Mouse (Mus musculus) heart, embryonic 14.5 days (tissue): ENCODE results near the gene Lonp2. TPM values are rescaled to one million over a fixed set of nuclear protein-coding genes. Genes with fewer than 3 reads are reported as not detected.

ENCODE experiments used
- ATAC-seq: fragments of 200-750 bp; cut with Nextera tagmentation; 2 replicates; pipeline ENCODE4 v1.8.0; 2017; ENCODE audit warnings: low read depth, moderate TSS enrichment; ENCODE audit not compliant: insufficient number of reproducible peaks, insufficient read depth, low FRiP score
- H3K27ac ChIP-seq, 2 experiments: fragments of 200-500 bp in 1 of 2; fragments of 300-500 bp in 1 of 2; sonication (generic) in 1 of 2; replicated peaks in 1 of 2; 2 replicates each; pipeline ENCODE4 v1.5.1; 2012 to 2014; ENCODE audit warnings: low read depth in 2 of 2, low read length in 2 of 2, control low read depth in 1 of 2, mild to moderate bottlenecking in 1 of 2, mixed read lengths in 1 of 2; ENCODE audit not compliant: control insufficient read depth in 1 of 2, insufficient read depth in 1 of 2
- H3K27me3 ChIP-seq: fragments of 300-500 bp; sonication (generic); 2 replicates; pipeline ENCODE4 v1.6.1; 2014; ENCODE audit warnings: mild to moderate bottlenecking, low read length, control low read depth; ENCODE audit not compliant: control insufficient read depth, insufficient read depth
- H3K36me3 ChIP-seq: fragments of 300-500 bp; sonication (generic); 2 replicates; pipeline ENCODE4 v1.6.1; 2014; ENCODE audit warnings: mild to moderate bottlenecking, control low read depth, low read length, mixed read lengths; ENCODE audit not compliant: control insufficient read depth, insufficient read depth
- H3K4me1 ChIP-seq, 2 experiments: fragments of 200-500 bp in 1 of 2; fragments of 300-500 bp in 1 of 2; sonication (generic) in 1 of 2; 2 replicates each; pipeline ENCODE4 v1.6.1; 2012 to 2014; ENCODE audit warnings: low read length in 2 of 2, control low read depth in 1 of 2, mixed read lengths in 1 of 2; ENCODE audit not compliant: control insufficient read depth in 2 of 2, insufficient read depth in 2 of 2
- H3K4me2 ChIP-seq: fragments of 300-500 bp; sonication (generic); 2 replicates; pipeline ENCODE4 v1.6.1; 2014; ENCODE audit warnings: mild to moderate bottlenecking, low read length
- H3K4me3 ChIP-seq, 2 experiments: fragments of 200-500 bp in 1 of 2; fragments of 300-500 bp in 1 of 2; sonication (generic) in 1 of 2; 2 replicates each; pipeline ENCODE4 v1.5.1; 2012 to 2014; ENCODE audit warnings: low read length in 2 of 2, mild to moderate bottlenecking in 2 of 2, control low read depth in 1 of 2, low read depth in 1 of 2, moderate library complexity in 1 of 2; ENCODE audit not compliant: control insufficient read depth in 1 of 2, insufficient read depth in 1 of 2
- H3K9ac ChIP-seq: fragments of 300-500 bp; sonication (generic); 2 replicates; pipeline ENCODE4 v1.6.1; 2014; ENCODE audit warnings: mild to moderate bottlenecking, low read length
- H3K9me3 ChIP-seq: fragments of 300-500 bp; sonication (generic); 2 replicates; pipeline ENCODE4 v1.6.1; 2016; ENCODE audit warnings: low read length, control low read depth; ENCODE audit not compliant: control insufficient read depth
- WGBS: fragments of 180-500 bp; shearing (Covaris S2); extraction: QIAGEN DNeasy Blood & Tissue Kit; methylation state at CpG from one replicate; pipeline ENCODE4 v1.1.7; 2014; 5-methylcytosine and 5-hydroxymethylcytosine counted together
- polyA plus RNA-seq: library from polyadenylated mRNA; unstranded; fragments of >200 nt; fragmentation: Nextera tagmentation; extraction: Ambion mirVana; gene quantifications from 2 replicates; pipeline ENCODE4 v1.2.1, GENCODE M21; 2014

Gene Lonp2
- polyA plus RNA-seq, 1 experiment from 2014 or later: 58.9 TPM

DNA sequence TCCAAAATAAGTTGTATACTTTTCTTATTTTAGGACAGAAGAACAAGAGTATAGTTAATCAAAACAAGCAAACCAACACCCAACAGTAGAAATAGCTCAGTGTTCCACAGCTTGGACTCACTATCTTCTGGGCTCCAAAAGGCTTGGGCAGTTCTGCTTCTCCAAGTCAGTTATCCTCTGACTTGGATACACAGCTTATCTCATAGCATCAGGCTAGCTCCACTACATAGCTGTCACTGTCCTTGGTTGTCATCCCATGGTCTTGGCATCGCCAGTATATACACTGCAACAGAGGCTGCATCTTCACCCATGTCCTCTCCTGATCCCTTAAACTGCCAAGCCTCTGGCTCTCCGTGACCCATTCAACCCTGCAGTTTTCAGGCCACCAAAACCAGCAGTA lies 71.9 kb downstream of the Lonp2 start:
- no peak overlapping the region for H3K9ac ChIP-seq
- no peak overlapping the region for H3K27ac ChIP-seq
- WGBS: 92% methylated on average over 2 of the region's 2 CpGs
- H3K4me3 ChIP-seq: no peak overlapping the region
- no peak for ATAC-seq
- no peak overlapping the region for H3K4me2 ChIP-seq
- H3K9me3 ChIP-seq: no peaks in the 10 kb centered on the region
- peaks cover 17% of the 10 kb centered on the region; the same call in 1 of the 2 replicates for H3K36me3 ChIP-seq
- H3K27me3 ChIP-seq: no peaks in the 10 kb centered on the region
- peaks cover 0 to 5% of the 10 kb centered on the region in 2 experiments; a peak in 3 of 4 replicates for H3K4me1 ChIP-seq

DNA sequence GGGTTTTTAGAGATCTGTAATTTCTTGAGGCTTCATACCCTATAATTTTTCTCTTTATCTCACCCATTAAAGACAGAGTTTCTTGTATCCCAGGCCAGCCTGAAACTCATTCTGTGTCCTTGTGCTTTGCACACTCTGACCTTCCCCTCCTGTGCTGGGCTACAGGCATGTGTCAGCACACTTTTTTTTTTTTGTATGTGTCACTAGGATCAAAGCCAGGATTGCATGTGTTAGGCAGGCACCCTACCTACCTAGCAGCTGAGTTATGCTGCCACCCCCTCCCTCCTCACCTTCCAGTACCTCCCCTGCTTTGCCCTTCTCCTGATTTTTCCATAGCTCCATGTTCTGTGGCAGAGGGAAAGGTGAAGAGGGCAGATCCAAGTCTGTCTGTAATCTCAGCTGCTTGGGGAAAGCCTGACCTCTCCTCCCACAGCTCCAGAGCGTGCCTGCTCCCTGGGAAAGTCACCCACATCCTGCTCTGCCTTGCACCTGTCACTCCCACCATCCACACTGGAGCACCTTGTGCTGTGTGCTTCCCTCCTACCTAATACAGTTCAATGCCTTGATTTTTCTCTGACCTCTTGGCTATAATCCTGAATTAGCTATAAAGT lies 75.1 kb downstream of the Lonp2 start:
- H3K9me3 ChIP-seq: no peaks in the 10 kb centered on the region
- peaks cover 0 to 5% of the 10 kb centered on the region in 2 experiments for H3K4me1 ChIP-seq
- no peak overlapping the region for H3K9ac ChIP-seq
- no peaks in the 10 kb centered on the region for H3K27me3 ChIP-seq
- H3K27ac ChIP-seq: peak overlapping the region; percentile 6 to 61; a peak in 3 of 4 replicates
- ATAC-seq: peak; percentile 35; the same call in 1 of the 2 replicates
- H3K36me3 ChIP-seq: peaks cover 14% of the 10 kb centered on the region; the same call in 1 of the 2 replicates
- 28% methylated on average over 1 of the region's 1 CpGs for WGBS
- no peak overlapping the region for H3K4me2 ChIP-seq
- H3K4me3 ChIP-seq: no peak overlapping the region

DNA sequence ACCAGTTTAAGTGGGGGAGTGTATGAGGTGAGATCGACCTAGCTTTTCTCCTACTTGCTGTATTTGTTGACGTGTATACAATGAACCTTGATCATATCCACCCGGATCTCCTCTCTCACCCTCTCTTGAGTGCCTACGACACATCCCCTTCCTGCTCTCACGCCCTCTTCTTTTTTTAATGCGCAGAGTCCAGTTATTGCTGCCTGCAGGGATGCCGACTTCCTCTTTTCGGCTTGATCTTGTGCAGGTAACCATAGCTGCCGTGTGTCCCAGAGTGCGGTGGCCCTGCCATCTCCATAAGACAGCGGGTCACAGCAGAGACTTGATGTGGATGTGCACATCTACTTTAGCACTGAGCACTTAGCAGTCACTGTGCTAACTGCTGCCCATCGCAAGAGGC lies 75.6 kb downstream of the Lonp2 start:
- Histone ChIP-seq H3K36me3 (peaks cover 14% of the 10 kb centered on the region; the same call in 1 of the 2 replicates), H3K27me3 (no peaks in the 10 kb centered on the region), H3K4me3 (no peak overlapping the region), H3K4me1 (peaks cover 0 to 5% of the 10 kb centered on the region in 2 experiments), H3K9me3 (no peaks in the 10 kb centered on the region), H3K9ac (no peak overlapping the region), H3K27ac (no peak overlapping the region), H3K4me2 (no peak overlapping the region)
- no peak for ATAC-seq
- 84% methylated on average over 12 of the region's 12 CpGs for WGBS

DNA sequence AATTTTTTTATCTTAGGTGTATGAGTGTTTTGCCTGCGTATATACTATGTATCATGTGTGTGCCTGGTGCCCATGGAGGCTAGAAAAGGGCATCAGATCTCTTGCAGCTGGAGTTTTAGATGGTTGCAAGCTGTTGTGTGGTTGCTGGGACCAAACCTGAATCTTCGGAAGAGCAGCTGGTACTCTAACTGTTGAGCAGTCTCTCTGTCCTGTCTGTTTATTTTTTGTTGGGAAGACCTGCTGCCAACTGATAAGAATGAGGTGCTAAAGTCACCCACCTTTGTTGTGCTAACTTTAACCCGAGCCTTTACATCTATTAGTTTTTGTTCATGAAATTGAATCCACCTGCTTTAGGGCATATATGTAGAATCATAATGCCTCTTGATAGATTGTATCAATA lies 78.6 kb downstream of the Lonp2 start:
- Histone ChIP-seq H3K4me3 (no peak overlapping the region), H3K27ac (no peak overlapping the region), H3K36me3 (peaks cover 7% of the 10 kb centered on the region; the same call in 1 of the 2 replicates), H3K4me1 (peaks cover 0 to 5% of the 10 kb centered on the region in 2 experiments), H3K9ac (no peak overlapping the region), H3K4me2 (no peak overlapping the region), H3K27me3 (no peaks in the 10 kb centered on the region), H3K9me3 (no peaks in the 10 kb centered on the region)
- 85% methylated on average over 3 of the region's 3 CpGs for WGBS
- no peak for ATAC-seq

DNA sequence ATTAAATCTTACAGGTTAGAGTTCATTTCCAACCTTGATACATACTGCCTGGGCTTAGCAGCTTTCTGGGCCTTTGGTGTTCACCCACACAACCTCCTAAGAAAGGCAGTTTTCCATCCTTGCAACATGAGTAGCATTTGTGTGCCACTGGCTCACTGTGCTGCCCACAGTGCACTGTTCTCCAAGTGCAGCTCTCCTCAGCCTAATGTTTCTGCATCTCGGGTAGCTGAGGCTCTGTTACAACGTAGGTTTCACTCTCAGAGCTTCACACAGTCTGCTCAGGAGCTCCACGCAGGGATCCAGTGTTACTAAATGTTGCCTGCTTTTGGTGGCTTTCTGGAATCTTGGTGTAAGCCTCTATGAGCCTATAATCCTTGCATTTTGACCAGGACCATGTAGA lies 81.5 kb downstream of the Lonp2 start:
- Histone ChIP-seq H3K4me3 (no peak overlapping the region), H3K4me1 (no peaks in the 10 kb centered on the region; a peak in 1 of 4 replicates), H3K9me3 (no peaks in the 10 kb centered on the region), H3K36me3 (peaks cover 20% of the 10 kb centered on the region), H3K9ac (no peak overlapping the region), H3K27ac (no peak overlapping the region), H3K27me3 (no peaks in the 10 kb centered on the region), H3K4me2 (no peak overlapping the region)
- ATAC-seq: no peak
- 77% methylated on average over 3 of the region's 3 CpGs for WGBS

DNA sequence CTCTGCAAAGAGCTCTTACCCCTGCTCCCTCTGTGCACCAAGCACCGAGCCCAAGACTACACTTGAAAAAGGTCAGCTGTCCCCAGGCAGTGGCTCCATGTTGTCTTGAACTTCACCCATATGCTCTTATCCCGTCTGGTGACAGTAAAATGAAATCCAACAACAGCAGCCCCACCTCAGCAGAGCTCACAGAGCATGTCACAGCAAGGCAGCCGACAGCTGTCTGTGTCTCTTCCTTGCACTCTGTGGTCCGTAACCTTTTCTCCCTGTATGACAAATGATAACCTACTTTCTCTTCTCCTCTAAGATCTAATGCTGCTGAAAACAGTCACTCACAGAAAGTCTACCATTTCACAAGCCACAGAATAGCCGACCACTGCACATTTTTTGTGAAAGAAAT lies 82.9 kb downstream of the Lonp2 start:
- Histone ChIP-seq H3K4me1 (no peaks in the 10 kb centered on the region; a peak in 1 of 4 replicates), H3K4me3 (no peak overlapping the region), H3K9me3 (no peaks in the 10 kb centered on the region), H3K36me3 (peaks cover 28% of the 10 kb centered on the region), H3K27ac (no peak overlapping the region), H3K4me2 (no peak overlapping the region), H3K27me3 (no peaks in the 10 kb centered on the region), H3K9ac (no peak overlapping the region)
- 76% methylated on average over 5 of the region's 5 CpGs for WGBS
- ATAC-seq: no peak

DNA sequence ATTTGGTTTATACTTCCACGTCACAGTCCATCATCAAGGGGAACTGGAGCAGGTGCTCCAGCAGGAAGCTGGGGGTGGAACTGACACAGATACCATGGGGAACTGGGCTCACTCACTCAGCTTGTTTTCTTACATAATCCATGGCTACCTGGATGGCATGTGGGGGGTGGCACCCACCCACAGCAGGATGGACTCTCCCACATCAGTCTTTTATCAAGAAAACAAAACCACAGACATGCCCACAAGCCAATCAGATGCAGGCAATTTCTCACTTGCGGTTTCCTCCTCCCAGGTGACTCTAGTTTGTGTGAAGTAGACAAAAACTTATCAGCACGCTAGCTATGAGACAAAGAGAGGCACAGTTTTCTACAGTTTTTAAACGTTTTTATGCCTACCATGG lies 84.0 kb downstream of the Lonp2 start:
- Histone ChIP-seq H3K9me3 (no peaks in the 10 kb centered on the region), H3K27me3 (no peaks in the 10 kb centered on the region), H3K4me3 (no peak overlapping the region), H3K27ac (no peak overlapping the region), H3K4me2 (no peak overlapping the region), H3K4me1 (no peaks in the 10 kb centered on the region), H3K9ac (no peak overlapping the region), H3K36me3 (peaks cover 33% of the 10 kb centered on the region)
- ATAC-seq: no peak
- 68% methylated on average over 4 of the region's 4 CpGs for WGBS

DNA sequence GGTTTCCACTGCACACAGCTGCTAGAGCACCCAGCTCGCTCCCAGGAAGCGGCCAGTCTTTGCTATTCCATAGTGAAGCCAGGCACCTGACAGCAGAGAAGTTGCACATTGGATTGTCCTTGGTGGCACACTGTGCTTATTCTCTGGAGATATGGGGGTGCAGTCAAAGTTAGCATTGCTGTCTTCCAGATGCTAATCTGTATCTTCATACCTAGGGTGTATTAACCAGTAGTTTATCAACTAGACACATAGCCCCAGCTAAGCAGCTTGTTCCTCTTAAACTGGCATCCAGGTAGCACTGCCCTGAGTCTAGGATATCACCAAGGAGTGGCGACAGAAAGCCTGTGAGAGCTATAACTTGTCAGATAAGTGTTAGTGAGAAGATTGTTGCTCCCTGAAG lies 88.8 kb downstream of the Lonp2 start:
- H3K36me3 ChIP-seq: peaks cover 75% of the 10 kb centered on the region
- H3K4me2 ChIP-seq: no peak overlapping the region
- H3K27me3 ChIP-seq: no peaks in the 10 kb centered on the region
- no peak overlapping the region for H3K4me3 ChIP-seq
- no peaks in the 10 kb centered on the region for H3K9me3 ChIP-seq
- H3K9ac ChIP-seq: no peak overlapping the region
- no peak for ATAC-seq
- no peak overlapping the region for H3K27ac ChIP-seq
- 86% methylated on average over 3 of the region's 3 CpGs for WGBS
- H3K4me1 ChIP-seq: no peaks in the 10 kb centered on the region
